Mouse (Mus musculus) midbrain, embryonic 10.5 days (tissue): ENCODE measurements around the gene Thsd7a. TPM values are rescaled to one million over a fixed set of nuclear protein-coding genes. Genes with fewer than 3 reads are reported as not detected.

Experiments
- DNase-seq: peaks from one replicate; pipeline ENCODE4 v3.0.0-alpha.2; 2017; ENCODE audit warnings: low spot score
- H3K27ac ChIP-seq: fragments of 300-500 bp; sonication (generic); replicated peaks from 2 replicates; pipeline ENCODE4 v1.5.1; 2016; ENCODE audit warnings: mild to moderate bottlenecking
- H3K27me3 ChIP-seq: fragments of 300-500 bp; sonication (generic); 2 replicates; pipeline ENCODE4 v1.6.1; 2016; ENCODE audit warnings: low read depth, mild to moderate bottlenecking; ENCODE audit not compliant: poor library complexity, severe bottlenecking
- H3K36me3 ChIP-seq: fragments of 300-500 bp; sonication (generic); 2 replicates; pipeline ENCODE4 v1.6.1; 2016; ENCODE audit warnings: mild to moderate bottlenecking, moderate library complexity
- H3K4me1 ChIP-seq: fragments of 300-500 bp; sonication (generic); 2 replicates; pipeline ENCODE4 v1.6.1; 2016
- H3K4me3 ChIP-seq: fragments of 300-500 bp; sonication (generic); 2 replicates; pipeline ENCODE4 v1.5.1; 2016; ENCODE audit warnings: mild to moderate bottlenecking, moderate library complexity
- H3K9me3 ChIP-seq: fragments of 300-500 bp; sonication (generic); replicated peaks from 2 replicates; pipeline ENCODE4 v1.6.1; 2016; ENCODE audit warnings: mild to moderate bottlenecking
- WGBS: fragments of 180-500 bp; shearing (Covaris S2); methylation state at CpG from one replicate; pipeline ENCODE4 v1.1.7; 2016; 5-methylcytosine and 5-hydroxymethylcytosine counted together
- polyA plus RNA-seq: library from polyadenylated mRNA; unstranded; fragments of >200 nt; fragmentation: Nextera tagmentation; extraction: Ambion mirVana; gene quantifications from 2 replicates; pipeline ENCODE4 v1.2.1, GENCODE M21; 2016

Thsd7a gene
- polyA plus RNA-seq, 1 experiment from 2014 or later = 10.7 TPM

DNA sequence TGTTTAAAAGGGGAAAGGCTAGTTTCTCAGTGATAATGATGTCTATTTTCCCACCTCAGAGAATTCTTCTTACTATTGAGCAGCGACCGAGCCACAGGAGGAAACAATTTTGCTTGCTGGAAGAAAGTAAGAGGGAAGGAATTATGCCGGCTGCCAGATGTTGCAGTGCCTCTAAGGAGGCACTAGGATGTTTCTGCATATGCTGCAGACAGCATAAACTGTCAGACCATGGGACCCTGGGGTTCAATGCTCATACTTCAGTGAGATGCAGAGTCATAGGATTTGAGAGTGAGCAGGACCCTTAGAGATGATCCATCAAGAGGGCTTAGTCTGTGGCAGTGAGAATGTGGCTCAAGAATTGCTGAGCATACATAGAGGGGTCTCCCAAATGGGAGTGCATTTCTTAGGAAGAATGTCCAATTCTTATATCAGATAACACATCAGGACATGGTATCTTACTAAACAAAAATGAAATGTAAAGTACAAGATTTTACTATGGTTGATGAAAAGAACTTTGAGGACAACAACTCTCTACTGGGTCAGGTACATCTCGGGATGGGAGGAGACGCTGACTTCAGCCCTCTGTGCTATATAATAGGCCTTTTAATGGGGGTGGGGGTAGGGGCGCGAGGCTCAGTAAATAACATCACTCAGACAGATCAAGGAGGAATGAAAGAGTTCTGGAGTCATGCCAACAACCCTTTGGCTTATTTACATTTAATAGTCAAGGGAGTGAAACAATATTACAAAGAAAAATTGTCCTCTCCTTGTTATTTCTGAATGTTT, 281.7 kb downstream of the Thsd7a start:
- DNase-seq = no peak
- H3K27me3 ChIP-seq = no peaks in the 10 kb centered on the region
- H3K36me3 ChIP-seq = no peaks in the 10 kb centered on the region; the same call in 1 of the 2 replicates
- peaks cover 19% of the 10 kb centered on the region for H3K4me1 ChIP-seq
- WGBS = 79% methylated on average over 7 of the region's 7 CpGs
- H3K9me3 ChIP-seq = no peaks in the 10 kb centered on the region
- no peak overlapping the region for H3K4me3 ChIP-seq
- no peak overlapping the region for H3K27ac ChIP-seq

DNA sequence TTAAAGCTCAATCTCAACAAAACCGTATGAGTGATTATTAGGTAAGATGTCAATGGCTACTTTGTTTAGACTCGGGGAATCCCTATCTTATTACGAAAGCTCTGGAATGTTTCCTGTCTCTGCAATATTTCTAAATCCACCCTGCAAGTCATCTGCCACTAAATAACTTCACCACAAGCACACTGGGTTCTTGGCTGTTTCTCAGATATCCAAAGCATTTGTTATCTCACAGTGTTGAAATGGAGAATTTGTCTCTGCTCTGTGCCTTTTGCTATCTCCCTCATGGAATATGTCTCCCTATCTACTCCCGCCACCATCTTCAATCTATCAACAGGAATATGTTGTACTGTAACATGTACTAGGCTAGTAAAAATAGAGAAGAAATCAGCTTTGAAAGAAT, 290.4 kb downstream of the Thsd7a start:
- Histone ChIP-seq H3K27ac (no peak overlapping the region), H3K4me1 (no peaks in the 10 kb centered on the region), H3K36me3 (no peaks in the 10 kb centered on the region), H3K27me3 (no peaks in the 10 kb centered on the region), H3K4me3 (no peak overlapping the region), H3K9me3 (no peaks in the 10 kb centered on the region)
- DNase-seq = no peak
- WGBS = 95% methylated on average over 4 of the region's 4 CpGs

DNA sequence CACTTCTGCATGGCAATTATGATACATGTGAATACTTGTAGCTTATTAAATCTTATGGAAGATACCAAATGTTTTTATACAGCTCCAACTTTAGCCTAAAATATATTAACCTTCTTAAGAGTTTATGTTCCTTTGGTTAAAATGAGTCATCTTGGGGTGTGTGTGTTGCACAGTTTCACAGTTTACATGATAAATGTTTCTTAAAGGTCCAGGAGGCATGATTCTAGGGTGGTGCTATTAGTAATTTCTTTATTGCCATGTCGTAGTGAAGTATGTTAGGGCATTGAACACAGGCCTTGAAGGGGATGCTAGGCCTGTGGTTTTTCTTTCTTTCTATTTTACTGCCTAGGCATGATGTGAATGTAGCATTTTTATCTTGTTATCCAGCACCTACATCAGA, 291.8 kb downstream of the Thsd7a start:
- no peak overlapping the region for H3K4me3 ChIP-seq
- H3K27ac ChIP-seq = no peak overlapping the region
- H3K36me3 ChIP-seq = no peaks in the 10 kb centered on the region
- no peaks in the 10 kb centered on the region for H3K27me3 ChIP-seq
- no peak for DNase-seq
- H3K9me3 ChIP-seq = no peaks in the 10 kb centered on the region
- 93% methylated on average over 1 of the region's 1 CpGs for WGBS
- H3K4me1 ChIP-seq = no peaks in the 10 kb centered on the region

DNA sequence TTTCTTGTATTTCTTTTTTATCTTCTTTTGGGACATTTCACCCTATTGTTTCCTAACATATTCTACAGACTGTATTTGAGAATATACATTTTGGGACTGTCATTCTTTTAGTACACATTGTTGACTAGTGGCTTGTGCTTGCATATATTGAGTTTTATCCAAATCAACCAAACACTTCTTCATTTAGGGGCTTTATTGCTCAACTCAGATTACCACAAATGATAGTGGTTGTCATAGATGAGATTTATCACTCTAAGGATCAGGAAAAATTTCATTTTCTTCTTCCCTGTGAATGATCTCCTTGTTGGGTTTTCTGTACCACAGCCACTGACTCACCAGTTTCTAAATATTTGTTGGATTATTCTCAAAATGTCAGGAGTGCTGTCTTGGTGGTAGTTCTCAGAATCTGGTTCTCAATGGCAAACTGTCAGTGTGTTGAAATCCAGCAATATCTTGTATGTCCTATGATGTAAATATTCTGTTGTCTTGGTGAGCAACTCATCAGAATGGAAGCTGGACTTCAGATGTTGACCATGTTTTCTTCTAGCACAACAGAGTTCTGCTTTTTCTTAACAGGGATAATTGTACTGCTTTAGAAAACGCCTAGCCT, 294.2 kb downstream of the Thsd7a start:
- Histone ChIP-seq H3K27me3 (no peaks in the 10 kb centered on the region), H3K4me3 (no peak overlapping the region), H3K27ac (no peak overlapping the region), H3K9me3 (no peaks in the 10 kb centered on the region), H3K4me1 (no peaks in the 10 kb centered on the region), H3K36me3 (no peaks in the 10 kb centered on the region)
- WGBS = 88% methylated on average over 1 of the region's 1 CpGs
- DNase-seq = no peak

DNA sequence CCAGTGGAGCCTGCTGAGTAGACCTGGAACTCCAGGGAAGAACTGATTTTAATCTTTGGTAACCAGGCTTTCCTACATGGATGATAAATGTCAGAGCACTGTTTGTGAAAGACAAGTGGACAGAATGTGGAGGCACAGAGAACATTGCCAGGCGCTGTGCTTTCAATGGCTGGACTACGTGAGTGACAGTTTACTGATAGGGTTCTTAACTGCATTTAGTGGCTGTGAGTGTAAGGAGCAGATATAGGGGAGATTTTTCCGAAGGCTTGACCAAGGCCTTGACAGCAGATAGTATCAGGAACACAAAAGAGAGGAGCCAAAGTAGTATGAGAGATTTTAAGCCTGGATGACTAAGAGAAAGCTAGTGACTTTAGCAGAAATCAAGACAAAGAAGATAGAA, 295.1 kb downstream of the Thsd7a start:
- Histone ChIP-seq H3K9me3 (no peaks in the 10 kb centered on the region), H3K27me3 (no peaks in the 10 kb centered on the region), H3K36me3 (no peaks in the 10 kb centered on the region), H3K27ac (no peak overlapping the region), H3K4me1 (no peaks in the 10 kb centered on the region), H3K4me3 (no peak overlapping the region)
- WGBS = 78% methylated on average over 3 of the region's 3 CpGs
- no peak for DNase-seq

DNA sequence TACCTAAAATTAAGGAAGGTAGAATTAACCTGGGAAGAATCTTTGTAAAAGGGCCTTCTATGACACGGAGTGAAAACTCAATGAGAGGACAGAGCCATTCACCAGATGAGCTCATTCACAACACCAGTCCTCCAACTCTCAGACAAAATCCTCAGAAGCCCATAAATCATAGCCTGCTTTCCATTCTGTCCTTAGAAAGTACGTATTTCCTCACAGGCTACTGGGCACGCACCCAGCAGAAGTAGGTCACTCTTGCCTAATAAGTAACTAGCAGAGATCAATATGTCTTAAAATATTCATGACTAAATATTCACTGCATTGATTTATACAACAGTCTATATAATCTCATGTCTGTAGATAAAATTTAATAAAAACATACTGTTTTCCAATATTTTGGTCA, 300.4 kb downstream of the Thsd7a start:
- no peak overlapping the region for H3K4me3 ChIP-seq
- no peak overlapping the region for H3K27ac ChIP-seq
- no peaks in the 10 kb centered on the region for H3K27me3 ChIP-seq
- H3K4me1 ChIP-seq = no peaks in the 10 kb centered on the region
- no peak for DNase-seq
- WGBS = 92% methylated on average over 3 of the region's 3 CpGs
- H3K36me3 ChIP-seq = no peaks in the 10 kb centered on the region
- no peaks in the 10 kb centered on the region for H3K9me3 ChIP-seq

DNA sequence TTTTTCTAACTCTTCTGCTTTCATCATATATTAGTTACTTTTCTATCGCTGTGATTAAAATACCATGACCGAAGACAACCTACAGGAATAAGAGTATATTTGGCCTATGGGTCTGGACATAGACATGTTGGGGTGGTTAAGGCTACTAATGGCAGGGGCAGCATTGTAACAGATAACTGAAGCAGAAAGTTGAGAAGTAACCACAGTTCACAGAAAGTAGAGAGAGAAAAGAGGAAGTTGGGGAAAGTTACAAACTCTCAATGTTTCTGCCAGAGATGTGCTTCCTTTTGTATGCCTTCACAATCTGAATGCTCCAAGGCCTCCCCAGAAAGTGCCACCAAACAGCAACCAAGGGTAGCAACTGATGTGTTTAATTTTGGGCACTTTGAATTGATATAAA, 303.7 kb downstream of the Thsd7a start:
- no peaks in the 10 kb centered on the region for H3K9me3 ChIP-seq
- no peaks in the 10 kb centered on the region for H3K27me3 ChIP-seq
- H3K27ac ChIP-seq = no peak overlapping the region
- H3K36me3 ChIP-seq = no peaks in the 10 kb centered on the region
- no peaks in the 10 kb centered on the region for H3K4me1 ChIP-seq
- 96% methylated on average over 2 of the region's 2 CpGs for WGBS
- H3K4me3 ChIP-seq = no peak overlapping the region
- no peak for DNase-seq

DNA sequence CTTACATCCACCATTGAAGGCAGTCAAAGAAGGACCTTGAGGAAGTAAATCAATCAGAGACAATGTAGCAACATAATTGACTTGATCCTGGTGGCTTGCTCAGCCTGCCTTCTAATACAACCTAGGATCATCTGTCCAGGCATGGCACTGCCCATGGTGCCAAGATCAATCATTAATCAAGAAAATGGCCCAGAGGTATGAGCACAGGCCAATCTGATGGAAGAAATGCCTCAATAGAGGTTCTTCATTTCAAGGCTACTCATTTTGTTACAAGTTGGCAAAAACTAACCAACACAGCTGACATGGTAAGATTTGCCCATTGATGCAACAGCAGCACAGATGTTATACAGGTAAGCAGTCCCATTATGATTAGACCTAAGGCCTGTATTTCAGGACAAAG, 309.6 kb downstream of the Thsd7a start:
- DNase-seq = no peak
- H3K27me3 ChIP-seq = no peaks in the 10 kb centered on the region
- no peaks in the 10 kb centered on the region for H3K36me3 ChIP-seq
- H3K4me1 ChIP-seq = no peaks in the 10 kb centered on the region
- H3K27ac ChIP-seq = no peak overlapping the region
- no peaks in the 10 kb centered on the region for H3K9me3 ChIP-seq
- H3K4me3 ChIP-seq = no peak overlapping the region

DNA sequence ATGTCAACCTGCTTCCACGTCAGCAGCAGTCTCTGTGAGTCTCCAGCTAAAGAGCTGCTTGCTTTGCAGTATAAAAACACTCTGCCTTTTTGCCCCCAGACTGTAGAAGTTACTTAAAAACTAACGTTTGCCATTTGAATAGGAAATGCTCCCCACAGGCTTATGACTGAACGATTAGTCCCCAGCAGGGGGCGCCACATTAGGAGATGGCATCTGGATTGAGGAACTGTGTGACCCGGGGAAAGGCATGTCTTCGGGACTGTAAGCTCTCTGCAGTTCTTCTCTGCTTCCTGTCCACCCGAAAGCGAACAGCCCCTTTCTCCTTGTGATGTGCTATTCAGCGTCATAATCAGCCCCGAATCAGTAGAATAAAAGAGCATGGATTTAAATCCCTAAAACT, 330.1 kb downstream of the Thsd7a start:
- Histone ChIP-seq H3K27ac (no peak overlapping the region), H3K36me3 (no peaks in the 10 kb centered on the region), H3K4me1 (no peaks in the 10 kb centered on the region), H3K9me3 (no peaks in the 10 kb centered on the region), H3K27me3 (no peaks in the 10 kb centered on the region), H3K4me3 (no peak overlapping the region)
- 93% methylated on average over 10 of the region's 10 CpGs for WGBS
- no peak for DNase-seq

DNA sequence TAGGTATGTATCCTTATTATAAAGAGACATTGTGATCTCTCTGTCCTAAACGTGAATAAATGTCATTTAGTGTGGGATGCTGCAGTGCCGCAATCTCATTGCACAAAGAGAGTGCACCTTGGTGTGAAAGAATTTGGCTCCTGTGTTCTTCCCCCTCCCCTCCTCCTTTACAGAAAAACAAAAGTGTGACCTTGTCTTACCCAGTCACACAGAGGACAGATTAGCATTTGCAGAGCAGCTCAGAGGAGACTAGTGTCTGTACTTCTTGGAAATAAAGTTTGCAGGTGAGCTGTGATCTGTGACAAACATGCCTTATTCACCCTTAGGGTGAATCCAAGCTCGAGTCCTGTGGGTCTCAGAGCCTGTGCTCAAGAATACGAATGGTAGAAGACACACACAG, 332.2 kb downstream of the Thsd7a start:
- no peak overlapping the region for H3K27ac ChIP-seq
- no peaks in the 10 kb centered on the region for H3K27me3 ChIP-seq
- no peaks in the 10 kb centered on the region for H3K9me3 ChIP-seq
- no peaks in the 10 kb centered on the region for H3K36me3 ChIP-seq
- no peak overlapping the region for H3K4me3 ChIP-seq
- no peak for DNase-seq
- H3K4me1 ChIP-seq = no peaks in the 10 kb centered on the region
- 64% methylated on average over 4 of the region's 4 CpGs for WGBS

DNA sequence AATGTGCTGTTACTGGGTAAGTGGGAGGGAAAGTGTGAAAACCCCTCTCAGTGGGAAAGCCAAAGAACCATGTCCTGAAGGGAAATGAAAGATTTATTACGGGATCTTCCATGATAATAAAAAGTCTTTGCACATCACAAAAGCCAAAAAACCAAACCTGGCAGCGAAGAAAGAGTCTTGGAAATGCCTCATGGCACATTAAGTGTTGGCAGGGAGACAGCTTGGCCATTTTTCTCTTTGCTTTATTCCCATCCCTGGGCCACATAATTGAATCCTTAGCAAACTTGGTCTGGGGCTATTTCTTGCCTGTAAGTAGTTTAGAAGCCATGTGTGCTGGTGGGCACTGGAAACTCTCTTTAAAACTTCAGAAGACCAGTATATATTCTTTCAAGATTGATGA, 344.8 kb downstream of the Thsd7a start:
- Histone ChIP-seq H3K27ac (no peak overlapping the region), H3K4me3 (no peak overlapping the region), H3K27me3 (no peaks in the 10 kb centered on the region), H3K36me3 (no peaks in the 10 kb centered on the region), H3K9me3 (no peaks in the 10 kb centered on the region), H3K4me1 (no peaks in the 10 kb centered on the region)
- DNase-seq = no peak
- WGBS = 93% methylated on average over 2 of the region's 2 CpGs

DNA sequence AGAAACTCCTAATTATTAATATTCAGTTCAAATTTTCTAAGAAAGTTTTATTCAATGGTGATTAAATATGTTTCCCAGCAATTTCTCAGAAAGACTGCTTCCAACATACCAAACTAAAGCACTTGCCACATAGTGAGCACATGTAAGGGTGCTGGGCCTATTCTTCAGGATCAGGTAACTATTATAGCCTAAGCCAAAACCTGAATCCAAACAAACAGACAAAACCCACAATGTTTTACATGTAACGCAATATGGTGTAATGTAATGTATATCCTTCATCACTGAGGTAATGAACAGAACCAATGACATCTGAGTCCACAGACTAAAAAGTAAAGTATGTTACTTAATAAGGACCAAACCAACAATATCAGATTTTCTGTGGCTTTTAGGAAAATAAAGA, 346.2 kb downstream of the Thsd7a start:
- H3K9me3 ChIP-seq = no peaks in the 10 kb centered on the region
- H3K27ac ChIP-seq = no peak overlapping the region
- H3K36me3 ChIP-seq = no peaks in the 10 kb centered on the region
- no peak overlapping the region for H3K4me3 ChIP-seq
- DNase-seq = no peak
- whole genome bisulfite sequencing = 93% methylated on average over 1 of the region's 1 CpGs
- H3K4me1 ChIP-seq = no peaks in the 10 kb centered on the region
- H3K27me3 ChIP-seq = no peaks in the 10 kb centered on the region

DNA sequence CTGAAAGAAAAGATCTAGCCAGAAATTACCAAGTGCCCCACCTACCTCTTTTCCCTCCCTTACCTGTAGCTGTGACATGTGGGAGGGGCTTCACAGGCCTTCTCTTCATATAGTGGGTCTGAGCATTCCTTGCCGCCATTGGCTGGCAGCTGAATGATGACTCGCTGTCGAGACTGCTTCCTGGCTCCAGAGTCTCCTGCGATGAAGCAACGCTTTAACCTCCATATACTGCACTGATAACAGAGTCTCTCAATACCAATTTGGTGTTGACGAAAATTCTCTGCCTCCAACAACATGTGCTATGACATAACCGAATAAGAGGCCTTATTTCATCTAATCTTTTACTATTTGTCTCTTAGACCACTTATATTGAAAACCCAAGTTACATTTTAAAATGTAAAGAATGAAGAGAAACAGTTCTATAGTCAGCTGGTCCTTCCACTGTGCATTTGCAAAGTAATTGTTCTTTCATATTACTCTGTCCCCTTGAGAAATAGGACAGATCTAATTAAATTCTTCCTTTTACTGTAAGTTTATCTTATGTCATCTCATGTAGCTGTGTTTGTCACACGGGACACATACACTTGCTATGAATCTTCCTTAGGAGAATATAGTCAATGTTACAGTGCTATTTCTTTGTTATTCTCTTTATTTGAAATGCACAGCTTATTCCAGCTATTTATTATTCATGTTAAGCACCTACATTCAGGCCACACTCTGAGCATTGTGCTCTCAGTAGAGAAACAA, 351.3 kb downstream of the Thsd7a start:
- Histone ChIP-seq H3K36me3 (no peaks in the 10 kb centered on the region), H3K27me3 (no peaks in the 10 kb centered on the region), H3K4me1 (no peaks in the 10 kb centered on the region), H3K4me3 (no peak overlapping the region), H3K27ac (no peak overlapping the region), H3K9me3 (no peaks in the 10 kb centered on the region)
- WGBS = 89% methylated on average over 8 of the region's 8 CpGs
- DNase-seq = no peak
